Mouse (Mus musculus) stomach, postnatal 0 days (tissue): Measurements from ENCODE around the gene Bex6. TPM values are rescaled to one million over a fixed set of nuclear protein-coding genes. Genes with fewer than 3 reads are reported as not detected.

ENCODE experiments used
- ATAC-seq: fragments of 200-750 bp; cut with Nextera tagmentation; 2 replicates; pipeline ENCODE4 v1.8.0; 2017; ENCODE audit not compliant: low FRiP score, low TSS enrichment
- DNase-seq: peaks from one replicate; pipeline ENCODE4 v3.0.0-alpha.2; 2016; ENCODE audit warnings: low spot score
- H3K27ac ChIP-seq: fragments of 300-500 bp; sonication (generic); replicated peaks from 2 replicates; pipeline ENCODE4 v1.5.1; 2014; ENCODE audit warnings: mild to moderate bottlenecking, control low read depth
- H3K27me3 ChIP-seq: fragments of 300-500 bp; sonication (generic); 2 replicates; pipeline ENCODE4 v1.6.1; 2014; ENCODE audit warnings: low read length; ENCODE audit not compliant: control insufficient read depth, insufficient read depth
- H3K36me3 ChIP-seq: fragments of 300-500 bp; sonication (generic); 2 replicates; pipeline ENCODE4 v1.6.1; 2014; ENCODE audit warnings: low read length, mixed read lengths; ENCODE audit not compliant: control insufficient read depth, insufficient read depth
- H3K4me1 ChIP-seq: fragments of 300-500 bp; sonication (generic); replicated peaks from 2 replicates; pipeline ENCODE4 v1.6.1; 2014; ENCODE audit warnings: antibody characterized with exemption; ENCODE audit not compliant: control insufficient read depth, insufficient read depth
- H3K4me2 ChIP-seq: fragments of 300-500 bp; sonication (generic); replicated peaks from 2 replicates; pipeline ENCODE4 v1.6.1; 2014; ENCODE audit warnings: low read depth, mild to moderate bottlenecking, control low read depth, moderate library complexity
- H3K4me3 ChIP-seq: fragments of 300-500 bp; sonication (generic); 2 replicates; pipeline ENCODE4 v1.5.1; 2014; ENCODE audit warnings: low read depth, low read length, control low read depth
- H3K9ac ChIP-seq: fragments of 300-500 bp; sonication (generic); 2 replicates; pipeline ENCODE4 v1.6.1; 2014; ENCODE audit warnings: mild to moderate bottlenecking, low read length, control low read depth, mixed read lengths
- H3K9me3 ChIP-seq: fragments of 300-500 bp; sonication (generic); 2 replicates; pipeline ENCODE4 v1.6.1; 2016; ENCODE audit warnings: low read length; ENCODE audit not compliant: control insufficient read depth
- CTCF ChIP-seq: IDR thresholded peaks from 2 replicates; pipeline ENCODE4 v1.5.1; 2016; ENCODE audit warnings: antibody characterized with exemption, low read depth, mild to moderate bottlenecking, moderate library complexity
- EP300 ChIP-seq: optimal IDR thresholded peaks from 2 replicates; pipeline ENCODE3; 2016; ENCODE audit warnings: antibody characterized with exemption
- WGBS: fragments of 180-500 bp; shearing (Covaris S2); extraction: QIAGEN DNeasy Blood & Tissue Kit; methylation state at CpG from one replicate; pipeline ENCODE4 v1.1.7; 2014; 5-methylcytosine and 5-hydroxymethylcytosine counted together
- polyA plus RNA-seq: library from polyadenylated mRNA; unstranded; fragments of >200 nt; fragmentation: Nextera tagmentation; extraction: Ambion mirVana; gene quantifications from 2 replicates; pipeline ENCODE4 v1.2.1, GENCODE M21; 2015

The Bex6 gene
- polyA plus RNA-seq, 1 experiment from 2014 or later: not detected

GRCm38 (mm10) chr16:32200256-32201003 is 20.8 kb downstream of the Bex6 start:
- ATAC-seq: peak; percentile 35; the same call in 1 of the 2 replicates
- Histone ChIP-seq H3K4me1 (no peaks in the 10 kb centered on the region), H3K4me3 (no peak overlapping the region), H3K27me3 (no peaks in the 10 kb centered on the region), H3K9me3 (no peaks in the 10 kb centered on the region), H3K4me2 (peak overlapping the region; percentile 20; the same call in 1 of the 2 replicates), H3K36me3 (no peaks in the 10 kb centered on the region), H3K27ac (peak overlapping the region; percentile 74; the same call in 1 of the 2 replicates), H3K9ac (no peak overlapping the region)
- no peak for TF ChIP-seq CTCF
- no peak for TF ChIP-seq EP300
- peak; percentile 15 for DNase-seq
- 61% methylated on average over 21 of the region's 21 CpGs for WGBS

- Histone ChIP-seq H3K4me3 (no peak overlapping the region), H3K27me3 (no peaks in the 10 kb centered on the region), H3K9me3 (no peaks in the 10 kb centered on the region), H3K4me2 (0 out of 2 replicates have a peak overlapping the region, but pooled peaks have one; percentile 20), H3K4me1 (no peaks in the 10 kb centered on the region), H3K36me3 (no peaks in the 10 kb centered on the region), H3K27ac (peak overlapping the region; percentile 3; the same call in 1 of the 2 replicates), H3K9ac (no peak overlapping the region)
- ATAC-seq: 0 out of 2 replicates have a peak, but pooled peaks have one; percentile 2
- DNase-seq: no peak
- TF ChIP-seq EP300 (no peak), CTCF (no peak)
- 59% methylated on average over 9 of the region's 9 CpGs for WGBS
These were observed 21.3 kb downstream of the Bex6 start for GRCm38 (mm10) chr16:32201004-32201325.

- Histone ChIP-seq H3K27ac (no peak overlapping the region), H3K4me2 (no peak overlapping the region), H3K4me3 (no peak overlapping the region), H3K27me3 (no peaks in the 10 kb centered on the region), H3K36me3 (no peaks in the 10 kb centered on the region), H3K9ac (no peak overlapping the region), H3K9me3 (no peaks in the 10 kb centered on the region), H3K4me1 (no peaks in the 10 kb centered on the region)
- 71% methylated on average over 6 of the region's 6 CpGs for WGBS
- ATAC-seq (no peak), DNase-seq (peak; percentile 29)
- peak; percentile 58 for TF ChIP-seq CTCF
- TF ChIP-seq EP300: no peak
These were observed 23.1 kb downstream of the Bex6 start for GRCm38 (mm10) chr16:32202681-32203080.

GRCm38 (mm10) chr16:32204902-32205301 is 25.3 kb downstream of the Bex6 start:
- ATAC-seq (no peak), DNase-seq (no peak)
- TF ChIP-seq EP300: no peak
- peak; percentile 53 for TF ChIP-seq CTCF
- H3K4me1 ChIP-seq: no peaks in the 10 kb centered on the region
- no peaks in the 10 kb centered on the region for H3K9me3 ChIP-seq
- 60% methylated on average over 3 of the region's 3 CpGs for WGBS
- no peak overlapping the region for H3K4me3 ChIP-seq
- no peak overlapping the region for H3K9ac ChIP-seq
- no peaks in the 10 kb centered on the region for H3K27me3 ChIP-seq
- no peaks in the 10 kb centered on the region for H3K36me3 ChIP-seq
- no peak overlapping the region for H3K27ac ChIP-seq
- no peak overlapping the region for H3K4me2 ChIP-seq

GRCm38 (mm10) chr16:32214156-32214555 is 34.5 kb downstream of the Bex6 start:
- no peak for DNase-seq
- Histone ChIP-seq H3K9ac (no peak overlapping the region), H3K27ac (no peak overlapping the region), H3K9me3 (no peaks in the 10 kb centered on the region), H3K36me3 (no peaks in the 10 kb centered on the region), H3K27me3 (no peaks in the 10 kb centered on the region), H3K4me2 (no peak overlapping the region), H3K4me3 (no peak overlapping the region), H3K4me1 (no peaks in the 10 kb centered on the region)
- TF ChIP-seq EP300: no peak
- TF ChIP-seq CTCF: no peak
- ATAC-seq: no peak

- 71% methylated on average over 17 of the region's 17 CpGs for WGBS
- Histone ChIP-seq H3K9me3 (no peaks in the 10 kb centered on the region), H3K4me3 (no peak overlapping the region), H3K27me3 (no peaks in the 10 kb centered on the region), H3K4me1 (no peaks in the 10 kb centered on the region), H3K9ac (no peak overlapping the region), H3K4me2 (no peak overlapping the region), H3K36me3 (no peaks in the 10 kb centered on the region), H3K27ac (no peak overlapping the region)
- ATAC-seq (no peak), DNase-seq (no peak)
- TF ChIP-seq EP300: no peak
- TF ChIP-seq CTCF: no peak
These were observed 35.4 kb downstream of the Bex6 start for GRCm38 (mm10) chr16:32214804-32215576.
